Mouse (Mus musculus) fat pad, adult 2 months (tissue): Measurements from ENCODE around the gene Tspan1.

Experiments used
- DNase-seq: peaks from one replicate; pipeline ENCODE4 v3.0.0-alpha.2; 2011; ENCODE audit warnings: low read depth, low spot score; ENCODE audit errors: extremely low read depth

Gene Tspan1

GRCm38 (mm10) chr4:116133126-116133525 is 34.3 kb downstream of the Tspan1 start:
- no peak for DNase-seq

DNA sequence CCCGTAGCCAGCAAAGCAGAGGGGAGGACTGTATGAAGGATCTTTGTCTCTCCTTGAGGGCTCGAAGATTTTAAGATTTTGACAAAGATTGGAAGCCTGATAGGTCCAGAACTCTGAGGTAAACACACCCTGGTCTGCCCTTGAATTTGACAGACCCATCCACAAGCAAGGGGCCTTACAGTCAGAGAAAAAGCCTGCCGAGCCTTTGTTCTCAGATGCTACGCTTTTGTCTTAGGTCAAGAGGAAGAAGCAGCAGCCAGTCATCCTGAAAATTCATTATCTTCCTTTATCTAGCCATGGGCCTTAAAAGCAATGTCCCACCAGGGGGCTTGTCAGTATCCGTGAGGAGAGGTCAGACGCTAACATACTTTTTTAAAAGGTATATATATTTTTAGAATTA is 39.4 kb downstream of the Tspan1 start:
- no peak for DNase-seq

- no peak for DNase-seq
These were observed 41.5 kb downstream of the Tspan1 start for GRCm38 (mm10) chr4:116125803-116126386.

DNA sequence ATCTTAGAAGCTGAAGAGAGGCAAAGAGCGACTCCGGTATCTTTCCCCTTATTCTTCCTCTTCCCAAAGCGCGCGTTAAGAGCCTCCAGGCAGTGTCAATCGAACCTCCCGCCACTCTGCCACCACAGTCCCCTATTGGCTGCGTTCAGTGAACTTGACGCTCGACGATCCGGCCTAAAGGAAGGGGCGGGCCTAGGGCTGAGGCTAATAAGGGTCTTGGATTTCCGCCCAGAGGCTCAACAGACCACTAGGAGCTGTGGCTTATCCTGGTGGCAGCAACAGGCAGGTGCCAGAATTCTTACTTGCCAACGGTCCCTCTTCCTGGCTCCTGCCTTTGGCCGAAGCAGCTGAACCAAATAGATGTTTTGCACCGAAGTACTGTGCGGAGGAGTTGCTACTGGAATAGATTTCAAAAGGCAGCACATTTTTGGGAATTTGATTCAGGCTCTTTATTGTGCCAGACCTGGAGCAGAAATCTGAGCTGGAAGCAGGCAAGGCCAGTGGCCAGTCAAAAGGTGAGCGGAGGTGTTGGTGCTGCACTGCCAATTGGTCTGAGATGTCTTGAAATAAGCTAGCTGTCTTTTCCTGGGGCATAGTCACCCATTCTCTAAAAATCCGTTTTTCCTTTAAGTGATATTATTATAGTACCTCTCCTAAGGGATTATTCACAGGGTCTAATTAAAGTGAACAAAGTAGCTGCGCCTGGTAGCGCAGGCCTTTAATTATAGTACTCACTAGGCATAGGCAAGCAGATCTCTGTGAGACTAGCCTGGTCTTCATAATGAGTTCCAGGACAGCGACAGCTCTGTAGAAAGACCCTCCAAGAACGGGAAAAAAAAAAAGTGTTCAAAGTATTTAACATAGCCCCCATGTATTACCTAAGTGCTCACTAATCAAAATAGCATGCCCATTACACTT is 43.5 kb downstream of the Tspan1 start, which contains the start of the genes Rad54l and Pomgnt1:
Gene Rad54l, minus strand, starts transcription at position 89 of the 918 bp plus-strand sequence.
Gene Pomgnt1, plus strand, starts transcription at position 239 of the 918 bp plus-strand sequence.
- no peak for DNase-seq

DNA sequence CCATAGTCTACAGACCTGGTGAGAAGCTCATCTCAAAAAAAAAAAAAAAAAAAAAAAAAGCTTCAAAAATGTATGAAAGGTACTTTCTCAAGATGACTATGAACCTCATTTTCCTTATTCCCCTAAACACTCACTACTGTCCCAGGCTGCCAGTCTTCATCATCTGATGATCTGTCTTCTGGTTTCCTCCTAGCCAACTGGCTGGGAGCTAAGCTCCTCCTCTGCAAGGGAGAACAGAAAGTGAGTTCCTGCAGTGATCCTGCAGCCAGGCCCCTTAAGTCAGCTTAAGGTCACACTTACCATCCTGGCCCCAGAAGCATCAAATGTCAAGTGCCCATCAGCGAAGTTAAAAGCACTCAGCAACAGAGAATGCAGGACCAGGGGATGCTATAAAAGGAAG is 44.6 kb downstream of the Tspan1 start:
- DNase-seq = no peak
